Mouse (Mus musculus) megakaryocyte-erythroid progenitor cell, adult 5-6 weeks (primary cell): ENCODE data around the gene Rora. TPM values are rescaled to one million over a fixed set of nuclear protein-coding genes. Genes with fewer than 3 reads are reported as not detected.

ENCODE experiments used
- ATAC-seq: replicated peaks from 2 replicates; pipeline ENCODE4 v1.8.0; 2016; ENCODE audit warnings: mild to moderate bottlenecking, inconsistent platforms; ENCODE audit not compliant: severe bottlenecking, poor library complexity, low FRiP score, low TSS enrichment
- total RNA-seq, 2 experiments: library from RNA; stranded (forward) in 1 of 2; stranded (reverse) in 1 of 2; fragments of 200-1000, 215-1000 nt in 1 of 2; fragments of >200 nt in 1 of 2; fragmentation: Nextera tagmentation in 1 of 2; gene quantifications; 2 replicates each; pipeline ENCODE4 v1.2.3; 2014 to 2017

The Rora gene
- total RNA-seq, 2 experiments from 2014 or later, result 0.02 to 4.7 TPM

DNA sequence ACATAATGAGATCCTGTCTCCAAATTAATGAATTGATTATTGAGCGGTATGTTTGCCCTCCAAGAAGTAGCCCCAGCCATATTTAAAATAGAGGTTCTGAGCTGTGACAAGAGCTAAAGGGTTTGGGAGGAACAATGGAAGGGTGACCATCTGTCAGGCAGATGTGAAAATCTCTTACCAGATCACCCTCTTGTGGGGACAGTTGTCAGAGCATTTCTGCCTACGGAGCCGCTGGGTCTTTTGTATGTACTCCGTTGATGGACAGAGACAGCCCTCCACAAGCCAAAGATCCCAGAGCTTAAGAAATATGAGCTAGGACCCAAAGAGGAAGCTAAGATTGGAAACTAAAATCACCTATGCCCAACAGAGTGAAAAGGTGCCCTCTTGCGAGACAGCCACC is 322.6 kb downstream of the Rora start:
- no peak for ATAC-seq

DNA sequence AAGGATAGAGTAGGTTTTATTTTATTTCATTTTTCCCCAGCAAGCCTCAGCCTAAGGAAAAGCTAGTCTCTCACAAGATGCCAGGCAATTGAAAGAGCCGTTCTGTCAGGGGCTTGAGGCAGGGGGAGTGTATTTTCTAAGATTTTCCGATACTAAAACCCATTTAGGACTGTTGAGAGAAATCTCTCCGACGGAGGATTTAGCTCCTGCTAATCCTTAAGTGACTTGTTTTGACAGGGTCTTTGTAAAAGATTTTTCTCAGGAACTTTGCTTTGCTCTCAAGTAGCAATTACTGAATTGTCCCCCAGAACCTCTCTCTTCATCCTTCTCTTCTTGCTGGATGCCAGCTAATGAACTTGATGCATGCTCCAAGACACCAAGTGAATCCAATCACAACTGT is 323.3 kb downstream of the Rora start:
- no peak for ATAC-seq

DNA sequence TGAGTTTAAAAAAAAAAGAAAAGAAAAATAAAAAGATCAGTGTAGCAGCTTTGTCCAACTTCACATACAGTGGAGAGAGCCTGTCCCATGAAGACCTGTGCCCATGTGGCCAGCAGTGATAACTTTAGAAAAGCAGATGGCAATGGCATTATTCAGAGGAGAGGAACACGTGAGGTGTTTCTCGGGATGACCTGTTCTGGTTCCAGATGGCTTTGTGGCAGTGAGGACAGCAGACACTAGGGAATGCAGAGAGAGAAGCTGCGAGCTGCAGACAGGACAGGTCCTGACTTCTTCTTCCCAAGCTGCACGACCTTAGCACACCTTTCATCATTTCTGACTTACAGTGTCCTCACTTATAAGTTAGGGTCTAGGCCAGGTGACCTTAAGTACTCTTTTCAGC is 325.1 kb downstream of the Rora start:
- no peak for ATAC-seq

GRCm38 (mm10) chr9:68980041-68980440 is 326.5 kb downstream of the Rora start:
- ATAC-seq, result no peak

- no peak for ATAC-seq
These were observed 331.5 kb downstream of the Rora start for GRCm38 (mm10) chr9:68985046-68985445.

GRCm38 (mm10) chr9:68985796-68986195 is 332.2 kb downstream of the Rora start:
- ATAC-seq, result no peak

DNA sequence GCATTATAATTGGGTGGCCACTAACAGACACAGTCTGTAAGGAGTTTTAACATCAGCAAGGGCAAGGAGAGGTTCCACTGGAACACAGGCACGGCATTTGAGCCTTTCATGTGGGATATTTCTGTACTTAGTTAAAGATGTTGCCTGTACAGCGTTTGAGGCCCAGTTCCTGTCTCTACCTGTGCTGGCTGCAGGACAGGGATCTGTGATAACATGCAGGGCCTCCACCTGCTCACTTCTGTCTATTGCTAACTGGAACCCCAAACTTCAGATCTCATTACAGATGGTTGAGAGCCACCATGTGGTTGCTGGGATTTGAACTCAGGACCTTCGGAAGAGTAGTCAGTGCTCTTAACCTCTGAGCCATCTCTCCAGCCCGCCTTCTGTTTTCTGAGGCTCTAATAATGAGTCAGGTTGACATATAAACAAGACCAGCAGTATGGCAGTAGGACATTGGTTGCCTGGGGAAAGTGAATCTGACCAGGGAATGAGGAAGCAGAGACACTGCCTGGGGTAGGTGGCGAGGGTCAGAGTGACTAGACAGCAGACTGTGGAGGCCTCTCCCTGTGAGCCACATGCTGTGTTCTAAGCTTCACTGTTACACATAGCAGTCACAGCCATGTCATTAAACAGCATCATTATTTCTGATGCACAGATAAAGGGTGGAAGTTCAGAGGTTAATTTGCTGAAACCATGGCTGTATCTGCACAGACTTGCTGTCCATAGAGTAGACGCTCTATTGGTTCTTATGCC is 333.9 kb downstream of the Rora start:
- no peak for ATAC-seq

DNA sequence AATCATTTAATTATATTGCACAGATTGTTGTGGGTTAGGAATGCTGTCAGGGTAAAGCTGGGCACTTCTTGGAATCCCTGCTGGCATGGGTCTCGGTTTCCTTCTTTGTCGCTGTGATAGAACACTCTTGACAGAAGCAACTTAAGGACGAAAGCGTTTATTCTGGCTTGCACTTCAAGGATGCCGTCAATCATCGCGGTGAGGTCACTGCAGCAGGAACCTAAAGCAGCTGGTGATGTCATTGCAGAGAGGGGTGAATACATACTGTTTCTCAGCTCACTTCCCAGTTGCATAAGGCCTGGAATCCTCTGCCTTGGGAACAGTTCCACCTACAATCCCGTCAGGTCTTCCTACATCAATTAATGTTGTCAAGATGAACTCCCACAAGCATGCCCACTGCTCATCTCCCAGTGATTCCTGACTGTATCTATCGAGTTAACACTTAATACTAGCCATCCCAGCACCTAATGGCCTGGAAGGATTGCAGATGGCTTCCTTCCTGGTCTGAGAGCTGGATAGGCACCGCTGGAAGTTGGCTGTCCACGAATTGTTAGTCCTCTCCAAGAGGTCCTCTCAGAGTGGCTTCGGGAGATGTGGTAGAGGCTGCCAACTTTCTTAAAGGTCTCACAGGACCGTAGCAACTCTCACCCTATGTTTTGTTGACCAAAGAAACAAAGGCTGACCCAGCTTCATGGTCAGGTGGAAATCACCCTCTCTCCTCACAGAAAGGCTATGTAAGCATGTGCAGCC is 334.8 kb downstream of the Rora start:
- ATAC-seq, result no peak

- ATAC-seq, result no peak
These were observed 336.4 kb downstream of the Rora start for GRCm38 (mm10) chr9:68989885-68990449.

GRCm38 (mm10) chr9:68993881-68994280 is 340.3 kb downstream of the Rora start:
- no peak for ATAC-seq

DNA sequence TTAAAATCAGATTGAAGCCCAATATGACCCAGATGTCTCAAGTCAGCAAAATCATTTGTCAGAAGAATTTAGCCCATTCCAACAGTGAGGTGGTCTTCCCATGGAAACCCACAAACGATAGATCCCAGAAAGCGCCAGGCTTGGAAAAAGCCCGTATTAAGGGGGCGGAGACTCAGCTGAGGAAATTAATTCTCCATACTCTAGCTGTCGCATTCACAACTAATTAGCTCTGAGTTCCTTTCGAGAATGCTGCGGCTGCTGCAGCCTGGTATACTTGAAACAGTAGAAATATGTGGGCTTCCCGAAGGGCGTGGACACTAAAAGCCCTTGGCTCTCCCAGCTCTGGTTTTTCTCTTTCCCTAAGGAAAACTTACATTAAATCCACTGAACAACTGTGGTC is 345.4 kb downstream of the Rora start:
- no peak for ATAC-seq

DNA sequence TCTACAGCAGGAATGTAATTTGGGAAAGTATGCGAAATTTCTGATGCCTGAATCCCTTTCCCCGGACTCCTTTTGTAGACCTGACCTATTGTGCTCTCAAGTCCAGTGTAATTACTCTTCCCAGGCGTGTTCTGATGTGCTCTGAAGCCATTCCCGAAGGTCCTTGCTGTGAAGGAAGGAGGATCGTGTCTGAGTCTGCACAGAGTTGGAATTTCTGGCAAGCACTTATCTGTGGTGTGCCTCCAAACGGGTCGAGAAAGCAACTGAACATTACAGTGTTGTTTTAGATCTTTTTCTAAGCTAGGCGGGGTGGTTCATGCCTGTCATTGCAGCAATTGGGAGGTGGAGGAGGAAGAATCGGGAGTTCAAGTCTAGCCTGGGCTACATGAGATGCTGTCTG is 350.9 kb downstream of the Rora start:
- no peak for ATAC-seq

DNA sequence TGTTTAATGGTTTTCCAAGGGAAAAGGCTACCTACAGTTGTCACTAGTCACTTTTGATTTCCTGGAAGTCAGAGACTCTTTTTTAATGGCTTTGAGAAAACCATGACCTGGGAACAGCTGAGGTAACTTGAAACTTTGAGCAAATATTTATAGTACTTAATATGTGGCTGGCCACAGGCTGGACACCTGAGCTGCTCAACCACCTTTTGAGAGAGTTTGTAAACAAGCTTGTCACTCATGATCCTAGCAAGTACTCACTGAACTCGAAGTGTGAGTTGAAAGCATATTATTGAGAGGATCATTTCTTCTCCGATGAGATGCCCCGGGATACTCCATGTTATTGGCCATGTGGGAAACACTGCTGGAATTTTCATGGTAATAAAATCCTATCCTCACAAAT is 353.1 kb downstream of the Rora start:
- no peak for ATAC-seq

DNA sequence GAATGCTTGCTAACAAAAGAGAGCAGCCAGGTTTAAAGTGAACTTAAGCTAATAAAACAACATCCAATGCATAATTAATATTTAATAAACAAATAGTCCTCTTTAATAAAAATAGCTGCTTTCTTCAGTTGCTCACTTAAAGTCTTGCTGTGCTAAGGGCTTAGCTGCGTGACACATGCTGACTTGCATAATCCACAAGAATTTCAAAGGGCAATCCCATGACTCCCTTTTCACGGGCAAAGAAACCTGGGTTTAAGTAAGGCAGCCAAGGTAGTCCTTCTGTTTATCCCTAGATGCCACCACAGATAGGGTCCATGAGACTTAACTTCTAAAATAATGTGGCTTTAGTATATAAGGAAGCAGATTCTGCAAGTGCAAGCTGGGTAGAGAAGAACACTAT is 355.1 kb downstream of the Rora start:
- ATAC-seq, result no peak

GRCm38 (mm10) chr9:69010886-69011285 is 357.3 kb downstream of the Rora start:
- no peak for ATAC-seq

DNA sequence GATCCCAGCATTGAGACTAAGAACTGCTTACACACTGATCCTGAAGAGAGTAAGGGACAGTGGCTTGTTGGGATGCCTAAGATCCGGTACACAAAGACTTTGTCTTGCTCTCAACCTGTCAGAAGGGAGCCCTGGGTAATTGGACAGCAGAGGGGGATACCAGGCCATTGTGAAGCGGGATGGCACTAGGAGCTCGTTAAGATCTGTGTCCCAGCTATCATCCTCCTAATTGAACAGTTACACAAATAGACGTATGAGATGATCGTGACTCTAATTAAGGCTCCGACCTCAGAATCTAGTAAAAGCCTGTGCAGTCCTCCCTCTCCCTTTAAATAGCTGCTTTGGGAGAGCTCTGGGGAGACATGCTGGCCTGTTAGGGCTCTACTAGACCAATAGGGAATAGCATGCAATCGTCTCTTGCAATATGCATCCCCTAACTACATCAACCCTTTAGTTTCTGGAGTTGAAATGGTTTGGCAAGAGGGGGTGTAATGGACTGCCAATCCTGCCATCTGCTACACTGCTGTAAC is 359.7 kb downstream of the Rora start:
- ATAC-seq, result no peak

DNA sequence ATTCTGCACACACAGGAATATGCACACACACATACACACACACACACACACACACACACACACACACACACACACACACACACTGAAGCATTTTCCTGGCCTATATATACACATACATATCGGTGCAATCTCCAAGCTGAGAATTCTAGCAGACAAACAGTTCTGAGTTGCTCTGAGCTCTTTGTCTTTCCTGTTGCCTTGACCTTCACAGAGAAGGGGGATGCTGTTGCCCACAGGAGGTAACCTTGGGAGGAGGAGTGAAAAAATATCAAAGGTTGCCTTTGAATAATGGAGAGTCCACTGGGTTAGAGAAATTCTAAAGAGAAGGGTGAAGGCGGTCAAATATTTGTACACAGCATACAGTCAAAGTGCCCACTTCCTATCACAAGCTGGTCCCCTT is 360.6 kb downstream of the Rora start:
- ATAC-seq, result no peak

GRCm38 (mm10) chr9:69020381-69020780 is 366.8 kb downstream of the Rora start:
- no peak for ATAC-seq

DNA sequence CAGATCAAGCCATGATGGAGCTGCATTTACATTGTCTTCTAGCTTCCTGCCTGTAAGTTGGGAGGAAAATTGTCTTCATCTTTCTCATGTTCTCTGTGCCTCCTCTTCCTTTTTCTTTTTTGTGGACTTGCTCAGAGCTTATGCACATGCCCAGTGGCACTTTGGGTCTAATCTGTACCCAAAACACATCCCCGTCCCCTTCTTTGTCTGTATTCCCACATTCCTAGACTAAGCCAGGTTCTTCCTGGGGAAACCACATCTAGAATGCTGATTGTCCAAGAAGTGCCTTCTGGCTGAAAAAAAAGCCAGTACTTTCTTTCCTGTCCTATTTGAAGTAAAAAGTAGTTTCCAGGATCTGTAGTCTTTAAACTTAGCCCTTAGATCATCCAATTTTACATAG is 367.9 kb downstream of the Rora start:
- no peak for ATAC-seq

DNA sequence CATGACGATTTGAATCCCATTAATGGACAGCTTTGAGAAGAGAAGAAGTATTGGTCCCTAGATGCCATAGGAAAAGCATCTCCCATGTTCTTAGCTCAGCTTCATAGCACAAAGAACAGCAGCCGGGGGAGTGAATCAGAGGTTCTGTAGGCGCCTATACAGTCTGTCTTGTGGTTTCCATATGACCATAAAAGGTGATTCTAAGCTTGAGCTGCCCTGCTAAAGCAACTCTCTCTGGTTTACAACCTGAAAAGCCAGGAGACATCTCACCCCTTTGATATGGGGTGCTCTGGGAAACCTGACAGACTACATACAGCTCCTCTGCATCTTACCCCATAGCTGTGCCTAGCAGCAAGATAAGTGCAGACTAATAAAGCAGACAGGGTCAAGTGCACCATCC is 369.7 kb downstream of the Rora start:
- no peak for ATAC-seq

- ATAC-seq, result no peak
These were observed 374.6 kb downstream of the Rora start for GRCm38 (mm10) chr9:69028177-69028576.
